Mouse (Mus musculus) lung, postnatal 0 days (tissue): ENCODE results near the gene 4931414P19Rik.

Source experiments
- CTCF ChIP-seq: IDR thresholded peaks from 2 replicates; pipeline ENCODE4 v1.5.1; 2016; ENCODE audit warnings: antibody characterized with exemption, mild to moderate bottlenecking
- EP300 ChIP-seq: IDR thresholded peaks from 2 replicates; pipeline ENCODE4 v1.6.1; 2016; ENCODE audit warnings: antibody characterized with exemption, mild to moderate bottlenecking, control low read depth

- TF ChIP-seq CTCF, result no peak; the same call in 1 of the 2 replicates
- TF ChIP-seq EP300, result no peak
These were observed 47.7 kb upstream of the 4931414P19Rik start for GRCm38 (mm10) chr14:54653496-54653895.
